Mouse (Mus musculus) cortical plate, adult 2 months (tissue): Measurements from ENCODE around the gene Astn2. TPM values are rescaled to one million over a fixed set of nuclear protein-coding genes. Genes with fewer than 3 reads are reported as not detected.

ENCODE experiments used
- H3K27ac ChIP-seq: fragments of 200-500 bp; 2 replicates; pipeline ENCODE4 v1.5.1; 2012; ENCODE audit warnings: low read length, control low read depth, inconsistent platforms; ENCODE audit not compliant: insufficient read depth
- H3K4me1 ChIP-seq: fragments of 200-500 bp; 2 replicates; pipeline ENCODE4 v1.6.1; 2011; ENCODE audit warnings: low read length; ENCODE audit not compliant: control insufficient read depth, insufficient read depth
- H3K4me3 ChIP-seq: fragments of 200-500 bp; 2 replicates; pipeline ENCODE4 v1.5.1; 2011; ENCODE audit warnings: mild to moderate bottlenecking, low read length, control low read depth; ENCODE audit not compliant: insufficient read depth
- CTCF ChIP-seq: fragments of 200-500 bp; IDR thresholded peaks from 2 replicates; pipeline ENCODE4 v1.5.1; 2011; ENCODE audit warnings: mild to moderate bottlenecking, control low read depth, low read length; ENCODE audit not compliant: insufficient read depth; ENCODE audit errors: extremely low read depth
- POLR2A ChIP-seq: fragments of 200-500 bp; IDR thresholded peaks from 2 replicates; pipeline ENCODE4 v1.6.1; 2011; ENCODE audit warnings: mild to moderate bottlenecking, low read length, control low read depth; ENCODE audit not compliant: insufficient read depth; ENCODE audit errors: extremely low read depth
- polyA plus RNA-seq: library from polyadenylated mRNA; depleted of rRNA; stranded (reverse); fragments of >200 nt; gene quantifications from 2 replicates; pipeline ENCODE4 v1.2.3, GENCODE M21; 2012

Gene Astn2
- polyA plus RNA-seq, 1 experiment = 20.9 TPM

GRCm38 (mm10) chr4:65678929-65679328, 725.5 kb downstream of the Astn2 start:
- TF ChIP-seq CTCF (no peak), POLR2A (no peak)
- H3K27ac ChIP-seq = no peak overlapping the region

GRCm38 (mm10) chr4:65678495-65678894, 725.9 kb downstream of the Astn2 start:
- TF ChIP-seq CTCF (no peak), POLR2A (no peak)
- no peak overlapping the region for H3K27ac ChIP-seq
- no peak overlapping the region for H3K4me3 ChIP-seq
- no peaks in the 10 kb centered on the region; the same call in 1 of the 2 replicates for H3K4me1 ChIP-seq

More at GRCm38 (mm10) chr4:65678929-65679328, 725.5 kb downstream of the Astn2 start:
- Histone ChIP-seq H3K4me1 (no peaks in the 10 kb centered on the region; the same call in 1 of the 2 replicates), H3K4me3 (no peak overlapping the region)

GRCm38 (mm10) chr4:65674267-65674978, 730.0 kb downstream of the Astn2 start:
- H3K27ac ChIP-seq = no peak overlapping the region
- H3K4me1 ChIP-seq = no peaks in the 10 kb centered on the region; the same call in 1 of the 2 replicates
- TF ChIP-seq CTCF = no peak
- TF ChIP-seq POLR2A = no peak
- no peak overlapping the region for H3K4me3 ChIP-seq

- H3K27ac ChIP-seq = no peak overlapping the region
- no peak overlapping the region for H3K4me3 ChIP-seq
- no peaks in the 10 kb centered on the region for H3K4me1 ChIP-seq
- TF ChIP-seq POLR2A (no peak), CTCF (no peak)
Measured at GRCm38 (mm10) chr4:65673418-65673933, 730.9 kb downstream of the Astn2 start.

GRCm38 (mm10) chr4:65672294-65672693, 732.1 kb downstream of the Astn2 start:
- H3K4me3 ChIP-seq = no peak overlapping the region
- H3K27ac ChIP-seq = no peak overlapping the region
- TF ChIP-seq POLR2A (no peak), CTCF (no peak)
- H3K4me1 ChIP-seq = no peaks in the 10 kb centered on the region

- Histone ChIP-seq H3K4me1 (no peaks in the 10 kb centered on the region), H3K4me3 (no peak overlapping the region)
- TF ChIP-seq POLR2A = no peak
- no peak for TF ChIP-seq CTCF
Measured at GRCm38 (mm10) chr4:65671585-65672184, 732.7 kb downstream of the Astn2 start.

GRCm38 (mm10) chr4:65667030-65667610, 737.3 kb downstream of the Astn2 start:
- no peaks in the 10 kb centered on the region for H3K4me1 ChIP-seq
- no peak overlapping the region for H3K4me3 ChIP-seq
- H3K27ac ChIP-seq = no peak overlapping the region

More at GRCm38 (mm10) chr4:65671585-65672184, 732.7 kb downstream of the Astn2 start:
- H3K27ac ChIP-seq = no peak overlapping the region

GRCm38 (mm10) chr4:65663176-65663575, 741.2 kb downstream of the Astn2 start:
- H3K4me1 ChIP-seq = no peaks in the 10 kb centered on the region
- no peak overlapping the region for H3K27ac ChIP-seq
- TF ChIP-seq POLR2A (no peak), CTCF (no peak)
- H3K4me3 ChIP-seq = no peak overlapping the region

More at GRCm38 (mm10) chr4:65667030-65667610, 737.3 kb downstream of the Astn2 start:
- TF ChIP-seq CTCF (no peak), POLR2A (no peak)

GRCm38 (mm10) chr4:65654723-65655122, 749.7 kb downstream of the Astn2 start:
- TF ChIP-seq POLR2A = no peak
- TF ChIP-seq CTCF = peak; percentile 91
- no peak overlapping the region for H3K4me3 ChIP-seq
- H3K27ac ChIP-seq = no peak overlapping the region
- H3K4me1 ChIP-seq = no peaks in the 10 kb centered on the region

- Histone ChIP-seq H3K27ac (no peak overlapping the region), H3K4me1 (no peaks in the 10 kb centered on the region), H3K4me3 (no peak overlapping the region)
- TF ChIP-seq POLR2A = no peak
- no peak for TF ChIP-seq CTCF
Measured at GRCm38 (mm10) chr4:65642611-65643010, 761.8 kb downstream of the Astn2 start.
